Mouse (Mus musculus): ENCODE results near the gene F8. TPM values are rescaled to one million over a fixed set of nuclear protein-coding genes. Genes with fewer than 3 reads are reported as not detected.
"Not testable (repeated sequence)": the region's sequence is repeated elsewhere in the genome, so short reads cannot be mapped to it uniquely, and the experiment has no call there.

Gene F8
- total RNA-seq (2015; ENCODE audit: low replicate concordance) = 6.3 and 6.8 TPM in 2 replicates
- 4.0 and 8.5 TPM in 2 replicates for total RNA-seq (2017; ENCODE audit: low replicate concordance)

- peak; percentile 95 for ATAC-seq (replicated peaks; ENCODE audit: low FRiP score, poor library complexity, severe bottlenecking)
Measured at GRCm38 (mm10) chrX:75382195-75382771, at the start of gene F8, which contains the start of gene Fundc2. TSS of gene F8 (minus strand) at chrX:75382615. TSS of gene Fundc2 (plus strand) at chrX:75382399.

- peak; percentile 98 for ATAC-seq (replicated peaks; ENCODE audit: low FRiP score, poor library complexity, severe bottlenecking)
Measured at GRCm38 (mm10) chrX:75415936-75416785, 33.7 kb upstream of the F8 start, which contains the start of the genes Cmc4, Mtcp1 and Brcc3. TSS of gene Cmc4 (minus strand) at chrX:75416584. TSS of gene Mtcp1 (minus strand) at chrX:75416588. TSS of gene Brcc3 (plus strand) at chrX:75416628.

GRCm38 (mm10) chrX:75409711-75410110 lies 27.3 kb upstream of the F8 start:
- ATAC-seq (replicated peaks; ENCODE audit: low FRiP score, poor library complexity, severe bottlenecking) = no peak

- 0 out of 2 replicates have a peak, but pooled peaks have one; percentile 51 for ATAC-seq (replicated peaks; ENCODE audit: low FRiP score, poor library complexity, severe bottlenecking)
Measured at GRCm38 (mm10) chrX:75403350-75403749, 20.9 kb upstream of the F8 start.

GRCm38 (mm10) chrX:75402668-75403067 lies 20.3 kb upstream of the F8 start:
- peak; percentile 96 for ATAC-seq (replicated peaks; ENCODE audit: low FRiP score, poor library complexity, severe bottlenecking)

GRCm38 (mm10) chrX:75399471-75399870 lies 17.1 kb upstream of the F8 start:
- ATAC-seq (replicated peaks; ENCODE audit: low FRiP score, poor library complexity, severe bottlenecking) = no peak

- no peak for ATAC-seq (replicated peaks; ENCODE audit: low FRiP score, poor library complexity, severe bottlenecking)
Measured at GRCm38 (mm10) chrX:75381699-75382098, 716 bp downstream of the F8 start.

- ATAC-seq (replicated peaks; ENCODE audit: low FRiP score, poor library complexity, severe bottlenecking) = no peak
Measured at GRCm38 (mm10) chrX:75381176-75381575, 1.2 kb downstream of the F8 start.

GRCm38 (mm10) chrX:75376815-75377214 lies 5.6 kb downstream of the F8 start:
- no peak for ATAC-seq (replicated peaks; ENCODE audit: low FRiP score, poor library complexity, severe bottlenecking)

- no peak for ATAC-seq (replicated peaks; ENCODE audit: low FRiP score, poor library complexity, severe bottlenecking)
Measured at GRCm38 (mm10) chrX:75372666-75373425, 9.6 kb downstream of the F8 start.

- ATAC-seq (replicated peaks; ENCODE audit: low FRiP score, poor library complexity, severe bottlenecking) = no peak
Measured at GRCm38 (mm10) chrX:75370197-75370596, 12.2 kb downstream of the F8 start.

GRCm38 (mm10) chrX:75323556-75323955 lies 58.9 kb downstream of the F8 start:
- no peak for ATAC-seq (replicated peaks; ENCODE audit: low FRiP score, poor library complexity, severe bottlenecking)

GRCm38 (mm10) chrX:75271676-75272075 lies 110.7 kb downstream of the F8 start:
- no peak for ATAC-seq (replicated peaks; ENCODE audit: low FRiP score, poor library complexity, severe bottlenecking)

GRCm38 (mm10) chrX:75233603-75234376 lies 148.6 kb downstream of the F8 start:
- not testable (repeated sequence) for ATAC-seq (replicated peaks; ENCODE audit: low FRiP score, poor library complexity, severe bottlenecking)

- ATAC-seq (replicated peaks; ENCODE audit: low FRiP score, poor library complexity, severe bottlenecking) = no peak
Measured at GRCm38 (mm10) chrX:75231456-75231855, 151.0 kb downstream of the F8 start.

GRCm38 (mm10) chrX:75163670-75164069 lies 218.7 kb downstream of the F8 start, which contains the start of gene Smim9:
TSS of gene Smim9 (minus strand) at chrX:75163770.
- no peak for ATAC-seq (replicated peaks; ENCODE audit: low FRiP score, poor library complexity, severe bottlenecking)

- peak; percentile 93 for ATAC-seq (replicated peaks; ENCODE audit: low FRiP score, poor library complexity, severe bottlenecking)
Measured at GRCm38 (mm10) chrX:75155576-75156243, 226.7 kb downstream of the F8 start.

GRCm38 (mm10) chrX:75152249-75152648 lies 230.2 kb downstream of the F8 start:
- no peak for ATAC-seq (replicated peaks; ENCODE audit: low FRiP score, poor library complexity, severe bottlenecking)

GRCm38 (mm10) chrX:75150304-75150703 lies 232.1 kb downstream of the F8 start:
- no peak for ATAC-seq (replicated peaks; ENCODE audit: low FRiP score, poor library complexity, severe bottlenecking)

Measured in erythroid progenitor cell, adult 5-6 weeks (primary cell).